Comparison of ENCODE assay signal across 8 mouse cellular contexts in the genomic region with DNA sequence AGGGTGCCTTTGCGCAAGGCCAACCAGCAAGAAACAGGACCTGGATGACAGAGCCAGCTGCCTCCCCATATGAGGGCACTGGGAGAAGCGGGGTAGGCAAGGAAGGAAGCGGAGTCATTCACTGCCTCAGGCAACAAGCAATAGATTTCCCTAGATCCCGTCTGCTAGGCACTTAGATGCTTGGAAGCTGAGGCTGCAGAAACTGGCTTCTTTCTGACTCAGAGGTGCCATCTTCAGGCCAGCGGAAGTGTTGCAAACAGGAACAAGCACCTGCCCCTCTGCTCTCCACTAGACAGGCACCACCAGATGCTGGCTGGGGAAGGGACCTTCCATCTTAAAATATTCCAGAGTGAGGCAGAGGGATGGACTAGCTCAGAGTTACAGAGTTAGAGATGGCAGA.
A peak's percentile ranks its signal among the peaks of the same experiment; 100 is the strongest.
DNase-seq lines count a peak whose midpoint lies in the region; ATAC-seq lines count a peak whose summit lies in the region.

No protein-coding gene starts in this region.

- peak; percentile 77 for DNase-seq in adipocyte (ENCODE audit: low spot score)
- DNase-seq in cerebellum, postnatal 36 days: peak; percentile 78 to 84
- DNase-seq in gastrocnemius, adult 8-10 months (ENCODE audit: low spot score in 2 of 2): peak; percentile 65 to 67
- DNase-seq in induced T-regulatory cell, adult 2 months (ENCODE audit: low read depth): peak; percentile 81
- DNase-seq in left cerebral cortex, adult 8-10 months (ENCODE audit: low spot score in 2 of 2): peak; percentile 66 to 67
- peak; percentile 87 to 90 for DNase-seq in right cerebral cortex, adult 2 months (ENCODE audit: low spot score in 2 of 2)
- peak; percentile 69 for DNase-seq in urinary bladder, postnatal 25 days (ENCODE audit: low spot score)

- ATAC-seq in megakaryocyte progenitor cell, adult 5-6 weeks (replicated peaks; ENCODE audit: poor library complexity): peak; percentile 71

Comparison
In these comparisons a context has a peak if more than half of its experiments do, and no peak if none do; other contexts are left out.
1. Peak in every context shown above with its lines: DNase-seq and ATAC-seq.